Mouse (Mus musculus) kidney, embryonic 15.5 days (tissue): ENCODE measurements at regions not wholly inside any gene's neighbourhood (a gene's known extent, or its start where the extent isn't known, plus 50 kb on each side); places are given as distances from the start of the nearest gene placed in this dataset.

ENCODE experiments used
- ATAC-seq: fragments of 200-750 bp; cut with Nextera tagmentation; replicated peaks from 2 replicates; pipeline ENCODE4 v1.8.0; 2017; ENCODE audit warnings: moderate TSS enrichment; ENCODE audit not compliant: low FRiP score
- H3K27ac ChIP-seq: fragments of 300-500 bp; sonication (generic); 2 replicates; pipeline ENCODE4 v1.5.1; 2015; ENCODE audit warnings: mild to moderate bottlenecking, inconsistent platforms
- H3K27me3 ChIP-seq: fragments of 300-500 bp; sonication (generic); 2 replicates; pipeline ENCODE4 v1.6.1; 2015; ENCODE audit warnings: inconsistent platforms
- H3K36me3 ChIP-seq: fragments of 300-500 bp; sonication (generic); 2 replicates; pipeline ENCODE4 v1.6.1; 2015; ENCODE audit warnings: inconsistent platforms
- H3K4me1 ChIP-seq: fragments of 300-500 bp; sonication (generic); 2 replicates; pipeline ENCODE4 v1.6.1; 2015; ENCODE audit warnings: inconsistent platforms
- H3K4me2 ChIP-seq: fragments of 300-500 bp; sonication (generic); 2 replicates; pipeline ENCODE4 v1.6.1; 2015; ENCODE audit warnings: moderate library complexity, mild to moderate bottlenecking, inconsistent platforms
- H3K4me3 ChIP-seq: fragments of 300-500 bp; sonication (generic); replicated peaks from 2 replicates; pipeline ENCODE4 v1.5.1; 2015; ENCODE audit warnings: mild to moderate bottlenecking, inconsistent platforms
- H3K9ac ChIP-seq: fragments of 300-500 bp; sonication (generic); 2 replicates; pipeline ENCODE4 v1.6.1; 2015; ENCODE audit warnings: mild to moderate bottlenecking, inconsistent platforms
- H3K9me3 ChIP-seq: fragments of 300-500 bp; sonication (generic); replicated peaks from 2 replicates; pipeline ENCODE4 v1.6.1; 2016; ENCODE audit warnings: inconsistent platforms
- WGBS: fragments of 180-500 bp; shearing (Covaris S2); methylation state at CpG from one replicate; pipeline ENCODE4 v1.1.7; 2015; ENCODE audit warnings: mixed read lengths; 5-methylcytosine and 5-hydroxymethylcytosine counted together

GRCm38 (mm10) chr13:97651176-97651575 is 109.3 kb downstream of the Gm10260 start:
- H3K9ac ChIP-seq: no peak overlapping the region
- no peaks in the 10 kb centered on the region for H3K27me3 ChIP-seq
- no peak overlapping the region for H3K4me3 ChIP-seq
- no peak for ATAC-seq
- H3K4me2 ChIP-seq: no peak overlapping the region
- H3K27ac ChIP-seq: no peak overlapping the region
- H3K36me3 ChIP-seq: no peaks in the 10 kb centered on the region
- H3K4me1 ChIP-seq: peaks cover 3% of the 10 kb centered on the region
- H3K9me3 ChIP-seq: no peaks in the 10 kb centered on the region
- WGBS: 90% methylated on average over 5 of the region's 5 CpGs

GRCm38 (mm10) chr13:97650191-97650590 is 110.2 kb downstream of the Gm10260 start:
- no peak for ATAC-seq
- no peak overlapping the region for H3K4me2 ChIP-seq
- WGBS: 81% methylated on average over 2 of the region's 2 CpGs
- no peaks in the 10 kb centered on the region for H3K27me3 ChIP-seq
- no peaks in the 10 kb centered on the region for H3K36me3 ChIP-seq
- H3K27ac ChIP-seq: no peak overlapping the region
- no peaks in the 10 kb centered on the region for H3K9me3 ChIP-seq
- no peak overlapping the region for H3K4me3 ChIP-seq
- H3K9ac ChIP-seq: no peak overlapping the region
- peaks cover 13% of the 10 kb centered on the region for H3K4me1 ChIP-seq

DNA sequence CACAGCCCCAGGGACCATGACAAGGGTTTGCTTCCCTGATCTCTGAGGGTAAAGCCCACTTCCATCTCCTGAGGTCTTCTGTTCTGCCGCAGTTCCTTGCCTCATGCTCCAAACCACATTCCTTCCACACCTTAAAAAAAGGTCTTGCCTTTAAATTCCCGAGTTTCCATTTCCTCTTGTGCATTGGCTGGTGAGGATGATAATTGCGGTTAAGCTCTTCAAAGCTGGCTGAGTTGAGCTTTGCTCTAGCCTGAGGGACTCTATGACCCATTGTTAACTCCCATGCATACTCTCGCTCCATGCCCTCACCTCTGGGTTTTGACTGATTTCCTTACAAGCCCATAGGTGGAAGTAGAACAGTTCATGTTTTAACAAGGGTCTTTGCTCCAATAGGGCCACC is 112.9 kb downstream of the Gm10260 start:
- no peak for ATAC-seq
- Histone ChIP-seq H3K9ac (no peak overlapping the region), H3K4me1 (peaks cover 17% of the 10 kb centered on the region), H3K4me2 (no peak overlapping the region), H3K27ac (no peak overlapping the region), H3K36me3 (no peaks in the 10 kb centered on the region), H3K4me3 (no peak overlapping the region), H3K27me3 (no peaks in the 10 kb centered on the region), H3K9me3 (no peaks in the 10 kb centered on the region)
- 71% methylated on average over 4 of the region's 4 CpGs for WGBS

DNA sequence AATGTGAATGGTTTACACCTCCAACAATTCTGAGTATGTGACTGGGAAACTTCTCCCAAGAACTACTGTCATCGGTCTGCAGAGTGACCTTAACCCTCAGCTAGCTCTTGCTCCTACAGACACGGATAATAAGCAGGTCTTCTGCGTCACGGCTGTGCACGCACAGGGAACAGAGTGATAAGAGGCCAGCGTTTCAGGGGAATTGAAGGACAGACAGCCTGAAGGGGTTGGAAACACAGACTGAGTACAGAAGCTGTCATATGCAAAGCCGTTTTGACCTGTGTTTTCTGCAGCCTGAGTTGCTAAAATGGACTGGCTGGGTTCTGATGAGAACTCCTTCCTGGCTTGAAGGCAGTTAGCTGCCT is 114.4 kb downstream of the Gm10260 start:
- Histone ChIP-seq H3K4me1 (peaks cover 17% of the 10 kb centered on the region), H3K4me2 (no peak overlapping the region), H3K9ac (no peak overlapping the region), H3K9me3 (no peaks in the 10 kb centered on the region), H3K36me3 (no peaks in the 10 kb centered on the region), H3K4me3 (no peak overlapping the region), H3K27ac (no peak overlapping the region), H3K27me3 (no peaks in the 10 kb centered on the region)
- ATAC-seq: no peak
- WGBS: 69% methylated on average over 7 of the region's 7 CpGs

DNA sequence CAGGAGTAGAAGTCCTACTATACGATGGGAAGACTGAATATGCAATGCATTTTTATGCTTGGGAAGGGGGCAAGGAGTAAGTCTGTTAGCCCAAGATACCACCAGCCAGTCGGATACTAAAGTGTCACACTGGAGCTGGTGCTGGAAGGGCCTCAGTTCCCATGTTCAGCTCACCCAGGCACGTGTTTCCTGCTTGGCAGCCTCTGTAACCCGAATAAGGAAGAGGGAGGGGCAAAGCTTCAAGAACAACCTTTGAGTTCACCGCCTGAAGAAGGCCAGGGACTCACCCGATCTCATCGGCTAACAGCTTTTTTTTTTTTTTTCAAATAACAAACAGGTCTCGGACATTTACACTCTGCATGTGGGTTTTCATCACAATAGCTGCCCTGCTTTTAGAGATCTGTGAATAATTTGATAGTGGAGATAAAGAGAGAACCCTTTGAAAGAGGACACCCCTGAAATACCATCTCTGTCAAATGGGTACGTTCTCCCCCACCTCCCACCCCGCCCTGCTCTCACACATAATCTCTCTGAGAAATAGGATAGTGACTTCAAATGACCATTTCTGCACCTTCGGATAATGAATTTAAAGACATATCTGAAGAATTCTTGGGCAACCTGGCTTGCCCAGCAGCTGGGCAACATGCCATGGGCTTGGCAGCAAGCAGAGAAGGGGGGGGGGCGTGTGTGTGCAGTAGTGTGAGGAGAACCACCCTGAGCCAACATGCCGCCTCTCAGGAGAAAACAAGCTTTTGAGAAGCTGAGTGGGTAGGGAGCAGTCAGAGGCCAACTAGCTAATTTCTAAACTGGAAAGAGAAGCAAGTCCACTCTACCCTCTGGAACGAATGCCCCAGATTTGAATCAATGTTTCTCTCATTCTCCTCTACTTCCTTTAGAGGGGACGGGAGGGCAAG is 115.1 kb downstream of the Gm10260 start:
- Histone ChIP-seq H3K27ac (peak overlapping the region; percentile 39; the same call in 1 of the 2 replicates), H3K36me3 (no peaks in the 10 kb centered on the region), H3K9me3 (no peaks in the 10 kb centered on the region), H3K27me3 (no peaks in the 10 kb centered on the region), H3K4me1 (peaks cover 17% of the 10 kb centered on the region), H3K4me3 (no peak overlapping the region), H3K4me2 (no peak overlapping the region), H3K9ac (no peak overlapping the region)
- no peak for ATAC-seq
- 53% methylated on average over 15 of the region's 15 CpGs for WGBS

- Histone ChIP-seq H3K27ac (no peak overlapping the region), H3K4me1 (peaks cover 6% of the 10 kb centered on the region; the same call in 1 of the 2 replicates), H3K4me2 (no peak overlapping the region), H3K36me3 (no peaks in the 10 kb centered on the region), H3K4me3 (no peak overlapping the region), H3K9me3 (no peaks in the 10 kb centered on the region), H3K27me3 (no peaks in the 10 kb centered on the region), H3K9ac (no peak overlapping the region)
- ATAC-seq: no peak
- WGBS: 82% methylated on average over 3 of the region's 3 CpGs
Measured at GRCm38 (mm10) chr13:97640236-97640635, 120.2 kb downstream of the Gm10260 start.

DNA sequence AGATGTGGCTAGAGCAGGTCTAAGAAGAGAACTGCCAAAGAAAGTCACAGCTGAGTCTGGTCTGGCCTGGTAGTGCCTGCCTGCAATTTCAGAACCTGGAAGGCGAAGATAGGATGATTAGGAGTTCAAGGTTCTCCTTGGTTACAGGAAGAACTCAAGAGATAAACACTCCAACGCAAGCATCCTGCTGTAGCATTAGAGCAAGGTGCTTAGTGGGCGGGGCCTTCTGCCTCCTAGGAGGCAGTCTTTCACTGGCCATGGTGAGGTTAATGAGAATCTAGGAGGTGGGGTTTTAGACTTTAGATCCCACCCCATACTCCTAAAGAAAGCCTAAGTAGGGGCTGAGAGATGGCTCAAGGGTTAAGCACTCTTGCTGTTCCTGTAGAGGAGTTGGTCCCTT is 120.8 kb downstream of the Gm10260 start:
- no peak overlapping the region for H3K27ac ChIP-seq
- 76% methylated on average over 3 of the region's 3 CpGs for WGBS

GRCm38 (mm10) chr13:97638457-97639088 is 121.9 kb downstream of the Gm10260 start:
- Histone ChIP-seq H3K36me3 (no peaks in the 10 kb centered on the region), H3K4me3 (no peak overlapping the region), H3K4me1 (0 out of 2 replicates have a peak, but pooled peaks cover 2% of the 10 kb centered on the region), H3K9ac (no peak overlapping the region), H3K4me2 (no peak overlapping the region), H3K27me3 (no peaks in the 10 kb centered on the region), H3K27ac (no peak overlapping the region), H3K9me3 (no peaks in the 10 kb centered on the region)
- WGBS: 73% methylated on average over 5 of the region's 5 CpGs
- ATAC-seq: no peak

More for the DNA sequence above, 120.8 kb downstream of the Gm10260 start:
- H3K36me3 ChIP-seq: no peaks in the 10 kb centered on the region
- no peaks in the 10 kb centered on the region for H3K9me3 ChIP-seq
- no peaks in the 10 kb centered on the region for H3K27me3 ChIP-seq
- no peak overlapping the region for H3K4me3 ChIP-seq
- no peak overlapping the region for H3K9ac ChIP-seq
- ATAC-seq: no peak
- H3K4me1 ChIP-seq: 0 out of 2 replicates have a peak, but pooled peaks cover 2% of the 10 kb centered on the region
- no peak overlapping the region for H3K4me2 ChIP-seq

GRCm38 (mm10) chr13:97637506-97637905 is 122.9 kb downstream of the Gm10260 start:
- no peak overlapping the region for H3K4me3 ChIP-seq
- no peak overlapping the region for H3K4me2 ChIP-seq
- H3K9ac ChIP-seq: no peak overlapping the region
- H3K36me3 ChIP-seq: no peaks in the 10 kb centered on the region
- ATAC-seq: no peak
- H3K27ac ChIP-seq: no peak overlapping the region
- 0 out of 2 replicates have a peak, but pooled peaks cover 2% of the 10 kb centered on the region for H3K4me1 ChIP-seq
- H3K9me3 ChIP-seq: no peaks in the 10 kb centered on the region
- 91% methylated on average over 6 of the region's 6 CpGs for WGBS
- no peaks in the 10 kb centered on the region for H3K27me3 ChIP-seq

DNA sequence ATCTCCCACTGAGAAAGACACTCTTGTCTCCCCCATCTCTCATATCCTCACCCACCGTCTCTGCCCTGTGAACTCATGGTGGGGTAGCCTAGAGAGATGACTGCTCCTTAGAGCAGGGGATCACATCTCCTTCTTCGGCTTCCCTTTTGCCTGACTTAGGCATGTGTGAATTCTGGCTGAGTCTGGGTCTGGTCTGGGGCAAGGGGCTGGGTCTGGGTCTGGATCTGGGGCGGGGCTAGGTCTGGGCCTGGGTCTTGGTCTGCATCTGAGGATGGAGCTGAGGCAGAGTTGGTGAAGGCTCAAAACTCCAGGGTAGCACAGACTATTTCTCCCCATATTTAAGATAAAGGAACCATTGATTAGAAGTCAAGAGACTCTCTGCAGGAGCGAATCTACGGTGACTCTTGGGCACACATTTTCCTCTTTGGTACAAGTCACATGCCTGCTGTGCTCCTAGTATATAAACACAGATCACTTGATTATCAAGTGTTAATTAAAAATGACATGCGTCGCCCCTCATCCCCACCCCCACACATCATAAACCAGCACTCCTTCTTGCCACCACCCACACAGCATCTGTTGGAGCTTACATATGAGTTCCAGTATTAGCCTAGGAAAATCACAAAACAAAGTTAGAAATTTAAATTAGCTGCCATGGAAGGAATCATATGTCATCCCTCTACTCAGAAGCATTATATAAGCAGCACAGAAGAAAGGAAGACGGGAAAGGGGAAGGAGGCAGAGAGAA is 126.2 kb downstream of the Gm10260 start:
- Histone ChIP-seq H3K9me3 (no peaks in the 10 kb centered on the region), H3K4me3 (no peak overlapping the region), H3K9ac (no peak overlapping the region), H3K27me3 (no peaks in the 10 kb centered on the region), H3K36me3 (no peaks in the 10 kb centered on the region), H3K4me1 (0 out of 2 replicates have a peak, but pooled peaks cover 2% of the 10 kb centered on the region), H3K4me2 (no peak overlapping the region), H3K27ac (no peak overlapping the region)
- no peak for ATAC-seq
- WGBS: 83% methylated on average over 8 of the region's 8 CpGs

GRCm38 (mm10) chr13:97633551-97633950 is 126.9 kb downstream of the Gm10260 start:
- H3K4me3 ChIP-seq: no peak overlapping the region
- no peak overlapping the region for H3K9ac ChIP-seq
- ATAC-seq: no peak
- H3K4me1 ChIP-seq: 0 out of 2 replicates have a peak, but pooled peaks cover under 1% of the 10 kb centered on the region
- H3K4me2 ChIP-seq: no peak overlapping the region
- 90% methylated on average over 4 of the region's 4 CpGs for WGBS
- H3K9me3 ChIP-seq: no peaks in the 10 kb centered on the region
- H3K27me3 ChIP-seq: no peaks in the 10 kb centered on the region
- H3K27ac ChIP-seq: no peak overlapping the region
- no peaks in the 10 kb centered on the region for H3K36me3 ChIP-seq

GRCm38 (mm10) chr13:97631872-97632402 is 128.5 kb downstream of the Gm10260 start:
- Histone ChIP-seq H3K36me3 (no peaks in the 10 kb centered on the region), H3K9me3 (no peaks in the 10 kb centered on the region), H3K4me3 (no peak overlapping the region), H3K27ac (no peak overlapping the region), H3K9ac (no peak overlapping the region), H3K4me2 (no peak overlapping the region), H3K27me3 (no peaks in the 10 kb centered on the region), H3K4me1 (no peaks in the 10 kb centered on the region)
- ATAC-seq: no peak
- 89% methylated on average over 13 of the region's 13 CpGs for WGBS
